Mouse (Mus musculus): ENCODE data around the gene Nle1. TPM values are rescaled to one million over a fixed set of nuclear protein-coding genes. Genes with fewer than 3 reads are reported as not detected.

The Nle1 gene
- polyA plus RNA-seq, 1 experiment, result 85.8 TPM

- DNase-seq, result no peak
- H3K27ac ChIP-seq (ENCODE audit: control insufficient read depth, insufficient read depth, low read length), result no peak overlapping the region
- H3K4me1 ChIP-seq (replicated peaks; ENCODE audit: control insufficient read depth, insufficient read depth, low read length), result peaks cover 6% of the 10 kb centered on the region
- TF ChIP-seq CTCF (IDR thresholded peaks at IDR 0.05; ENCODE audit: borderline replicate concordance, control insufficient read depth, extremely low read depth, insufficient read depth, low read length, poor library complexity) (no peak), POLR2A (IDR thresholded peaks at IDR 0.05; ENCODE audit: control insufficient read depth, extremely low read depth, insufficient read depth, low read length, poor library complexity) (no peak)
- H3K27me3 ChIP-seq (ENCODE audit: control insufficient read depth, insufficient read depth, low read length), result no peaks in the 10 kb centered on the region
- H3K36me3 ChIP-seq (ENCODE audit: control insufficient read depth, insufficient read depth, low read length), result no peaks in the 10 kb centered on the region
- H3K4me3 ChIP-seq (ENCODE audit: control insufficient read depth, insufficient read depth, low read length), result no peak overlapping the region
- 97% methylated on average over 2 of the region's 2 CpGs for WGBS
Observed at GRCm38 (mm10) chr11:82863059-82863458, 45.2 kb downstream of the Nle1 start.

- Histone ChIP-seq H3K4me1 (replicated peaks; ENCODE audit: control insufficient read depth, insufficient read depth, low read length) (peaks cover 6% of the 10 kb centered on the region), H3K27ac (ENCODE audit: control insufficient read depth, insufficient read depth, low read length) (no peak overlapping the region)
Observed at GRCm38 (mm10) chr11:82862638-82863037, 45.6 kb downstream of the Nle1 start.

GRCm38 (mm10) chr11:82861558-82861957, 46.7 kb downstream of the Nle1 start:
- no peak for DNase-seq
- H3K4me1 ChIP-seq (replicated peaks; ENCODE audit: control insufficient read depth, insufficient read depth, low read length), result peaks cover 6% of the 10 kb centered on the region
- no peak overlapping the region for H3K27ac ChIP-seq (ENCODE audit: control insufficient read depth, insufficient read depth, low read length)
- H3K36me3 ChIP-seq (ENCODE audit: control insufficient read depth, insufficient read depth, low read length), result no peaks in the 10 kb centered on the region
- TF ChIP-seq POLR2A (IDR thresholded peaks at IDR 0.05; ENCODE audit: control insufficient read depth, extremely low read depth, insufficient read depth, low read length, poor library complexity), result no peak
- TF ChIP-seq CTCF (IDR thresholded peaks at IDR 0.05; ENCODE audit: borderline replicate concordance, control insufficient read depth, extremely low read depth, insufficient read depth, low read length, poor library complexity), result no peak
- H3K4me3 ChIP-seq (ENCODE audit: control insufficient read depth, insufficient read depth, low read length), result no peak overlapping the region
- no peaks in the 10 kb centered on the region for H3K27me3 ChIP-seq (ENCODE audit: control insufficient read depth, insufficient read depth, low read length)
- 88% methylated on average over 8 of the region's 8 CpGs for WGBS

More at GRCm38 (mm10) chr11:82862638-82863037, 45.6 kb downstream of the Nle1 start:
- Histone ChIP-seq H3K36me3 (ENCODE audit: control insufficient read depth, insufficient read depth, low read length) (no peaks in the 10 kb centered on the region), H3K4me3 (ENCODE audit: control insufficient read depth, insufficient read depth, low read length) (no peak overlapping the region), H3K27me3 (ENCODE audit: control insufficient read depth, insufficient read depth, low read length) (no peaks in the 10 kb centered on the region)
- 97% methylated on average over 9 of the region's 9 CpGs for WGBS
- no peak for TF ChIP-seq CTCF (IDR thresholded peaks at IDR 0.05; ENCODE audit: borderline replicate concordance, control insufficient read depth, extremely low read depth, insufficient read depth, low read length, poor library complexity)
- TF ChIP-seq POLR2A (IDR thresholded peaks at IDR 0.05; ENCODE audit: control insufficient read depth, extremely low read depth, insufficient read depth, low read length, poor library complexity), result no peak
- DNase-seq, result no peak

- Histone ChIP-seq H3K4me3 (ENCODE audit: control insufficient read depth, insufficient read depth, low read length) (no peak overlapping the region), H3K27me3 (ENCODE audit: control insufficient read depth, insufficient read depth, low read length) (no peaks in the 10 kb centered on the region), H3K4me1 (replicated peaks; ENCODE audit: control insufficient read depth, insufficient read depth, low read length) (peaks cover 6% of the 10 kb centered on the region), H3K36me3 (ENCODE audit: control insufficient read depth, insufficient read depth, low read length) (no peaks in the 10 kb centered on the region), H3K27ac (ENCODE audit: control insufficient read depth, insufficient read depth, low read length) (no peak overlapping the region; the same call in 1 of the 2 replicates)
- 7% methylated on average over 6 of the region's 6 CpGs for WGBS
- TF ChIP-seq CTCF (IDR thresholded peaks at IDR 0.05; ENCODE audit: borderline replicate concordance, control insufficient read depth, extremely low read depth, insufficient read depth, low read length, poor library complexity) (no peak), POLR2A (IDR thresholded peaks at IDR 0.05; ENCODE audit: control insufficient read depth, extremely low read depth, insufficient read depth, low read length, poor library complexity) (no peak)
- DNase-seq, result no peak
Observed at GRCm38 (mm10) chr11:82860759-82861158, 47.5 kb downstream of the Nle1 start.

- H3K27ac ChIP-seq (ENCODE audit: control insufficient read depth, insufficient read depth, low read length), result no peak overlapping the region
- 91% methylated on average over 13 of the region's 13 CpGs for WGBS
- H3K36me3 ChIP-seq (ENCODE audit: control insufficient read depth, insufficient read depth, low read length), result no peaks in the 10 kb centered on the region
- H3K27me3 ChIP-seq (ENCODE audit: control insufficient read depth, insufficient read depth, low read length), result no peaks in the 10 kb centered on the region
- no peak for DNase-seq
- H3K4me3 ChIP-seq (ENCODE audit: control insufficient read depth, insufficient read depth, low read length), result no peak overlapping the region
- peaks cover 6% of the 10 kb centered on the region for H3K4me1 ChIP-seq (replicated peaks; ENCODE audit: control insufficient read depth, insufficient read depth, low read length)
- no peak for TF ChIP-seq POLR2A (IDR thresholded peaks at IDR 0.05; ENCODE audit: control insufficient read depth, extremely low read depth, insufficient read depth, low read length, poor library complexity)
- TF ChIP-seq CTCF (IDR thresholded peaks at IDR 0.05; ENCODE audit: borderline replicate concordance, control insufficient read depth, extremely low read depth, insufficient read depth, low read length, poor library complexity), result no peak
Observed at GRCm38 (mm10) chr11:82857307-82857848, 50.8 kb downstream of the Nle1 start.

GRCm38 (mm10) chr11:82856032-82856431, 52.2 kb downstream of the Nle1 start:
- Histone ChIP-seq H3K4me3 (ENCODE audit: control insufficient read depth, insufficient read depth, low read length) (no peak overlapping the region), H3K4me1 (replicated peaks; ENCODE audit: control insufficient read depth, insufficient read depth, low read length) (peaks cover 6% of the 10 kb centered on the region), H3K27ac (ENCODE audit: control insufficient read depth, insufficient read depth, low read length) (no peak overlapping the region), H3K36me3 (ENCODE audit: control insufficient read depth, insufficient read depth, low read length) (no peaks in the 10 kb centered on the region), H3K27me3 (ENCODE audit: control insufficient read depth, insufficient read depth, low read length) (no peaks in the 10 kb centered on the region)
- WGBS, result 94% methylated on average over 10 of the region's 10 CpGs
- TF ChIP-seq POLR2A (IDR thresholded peaks at IDR 0.05; ENCODE audit: control insufficient read depth, extremely low read depth, insufficient read depth, low read length, poor library complexity) (no peak), CTCF (IDR thresholded peaks at IDR 0.05; ENCODE audit: borderline replicate concordance, control insufficient read depth, extremely low read depth, insufficient read depth, low read length, poor library complexity) (no peak)
- no peak for DNase-seq
